Mouse (Mus musculus): ENCODE data around the gene Usp17le. TPM values are rescaled to one million over a fixed set of nuclear protein-coding genes. Genes with fewer than 3 reads are reported as not detected.
"Not testable (repeated sequence)": the region's sequence is repeated elsewhere in the genome, so short reads cannot be mapped to it uniquely, and the experiment has no call there.

Usp17le gene
- not detected for total RNA-seq (2021)

- intact Hi-C loops (cut with DNase I), result not testable (repeated sequence)
Observed at GRCm38 (mm10) chr7:104777370-104777769, at the start of gene Usp17le. Usp17le (minus strand) TSS chr7:104777470.

GRCm38 (mm10) chr7:104810335-104810734, 33.1 kb upstream of the Usp17le start:
- DNase-seq (ENCODE audit: extremely low spot score in 1 of 2, low spot score in 2 of 2); intact Hi-C loops (cut with DNase I): not testable (repeated sequence)

More at GRCm38 (mm10) chr7:104777370-104777769, at the start of gene Usp17le:
- DNase-seq (ENCODE audit: extremely low spot score in 1 of 2, low spot score in 2 of 2), result not testable (repeated sequence)

- no peak for DNase-seq (ENCODE audit: extremely low spot score in 1 of 2, low spot score in 2 of 2)
- intact Hi-C loops (cut with DNase I), result no loop called here
Observed at GRCm38 (mm10) chr7:104790796-104791195, 13.5 kb upstream of the Usp17le start.

Other genes starting within 250 kb of the Usp17le start
- gene Olfr651, start 227.3 kb downstream of the Usp17le start, total RNA-seq (2021), result not detected
- not detected for gene Olfr652, start 216.6 kb downstream of the Usp17le start, total RNA-seq (2021)
- gene Olfr653, start 200.2 kb downstream of the Usp17le start, total RNA-seq (2021), result not detected
- not detected for gene Olfr654, start 190.4 kb downstream of the Usp17le start, total RNA-seq (2021)
- gene Olfr655, start 175.7 kb downstream of the Usp17le start, total RNA-seq (2021), result not detected
- gene Olfr656, start 163.5 kb downstream of the Usp17le start, total RNA-seq (2021), result not detected
- gene Olfr657, start 152.7 kb downstream of the Usp17le start, total RNA-seq (2021), result not detected
- not detected for gene Olfr658, start 130.2 kb downstream of the Usp17le start, total RNA-seq (2021)
- not detected for gene Olfr659, start 110.7 kb downstream of the Usp17le start, total RNA-seq (2021)
- not detected for gene Olfr661, start 91.0 kb downstream of the Usp17le start, total RNA-seq (2021)
- not detected for gene Usp17lb, start 65.1 kb upstream of the Usp17le start, total RNA-seq (2021)
- gene Usp17la, start 79.5 kb upstream of the Usp17le start, total RNA-seq (2021), result not detected
- gene Olfr665, start 100.6 kb upstream of the Usp17le start, total RNA-seq (2021), result not detected
- gene Olfr666, start 118.5 kb upstream of the Usp17le start, total RNA-seq (2021), result not detected
- gene Olfr667, start 144.0 kb upstream of the Usp17le start, total RNA-seq (2021), result not detected
- gene Olfr668, start 150.6 kb upstream of the Usp17le start, total RNA-seq (2021), result not detected
- gene Olfr669, start 156.8 kb upstream of the Usp17le start, total RNA-seq (2021), result not detected
- not detected for gene Olfr670, start 185.2 kb upstream of the Usp17le start, total RNA-seq (2021)
- not detected for gene Olfr671, start 201.7 kb upstream of the Usp17le start, total RNA-seq (2021)
- not detected for gene Olfr672, start 224.6 kb upstream of the Usp17le start, total RNA-seq (2021)